Mouse (Mus musculus) stomach, postnatal 0 days (tissue): ENCODE results near the gene Klhdc7b. TPM values are rescaled to one million over a fixed set of nuclear protein-coding genes. Genes with fewer than 3 reads are reported as not detected.

Source experiments
- ATAC-seq: fragments of 200-750 bp; cut with Nextera tagmentation; 2 replicates; pipeline ENCODE4 v1.8.0; 2017; ENCODE audit not compliant: low FRiP score, low TSS enrichment
- DNase-seq: peaks from one replicate; pipeline ENCODE4 v3.0.0-alpha.2; 2016; ENCODE audit warnings: low spot score
- H3K27ac ChIP-seq: fragments of 300-500 bp; sonication (generic); replicated peaks from 2 replicates; pipeline ENCODE4 v1.5.1; 2014; ENCODE audit warnings: mild to moderate bottlenecking, control low read depth
- H3K27me3 ChIP-seq: fragments of 300-500 bp; sonication (generic); 2 replicates; pipeline ENCODE4 v1.6.1; 2014; ENCODE audit warnings: low read length; ENCODE audit not compliant: control insufficient read depth, insufficient read depth
- H3K36me3 ChIP-seq: fragments of 300-500 bp; sonication (generic); 2 replicates; pipeline ENCODE4 v1.6.1; 2014; ENCODE audit warnings: low read length, mixed read lengths; ENCODE audit not compliant: control insufficient read depth, insufficient read depth
- H3K4me1 ChIP-seq: fragments of 300-500 bp; sonication (generic); replicated peaks from 2 replicates; pipeline ENCODE4 v1.6.1; 2014; ENCODE audit warnings: antibody characterized with exemption; ENCODE audit not compliant: control insufficient read depth, insufficient read depth
- H3K4me2 ChIP-seq: fragments of 300-500 bp; sonication (generic); replicated peaks from 2 replicates; pipeline ENCODE4 v1.6.1; 2014; ENCODE audit warnings: low read depth, mild to moderate bottlenecking, control low read depth, moderate library complexity
- H3K4me3 ChIP-seq: fragments of 300-500 bp; sonication (generic); 2 replicates; pipeline ENCODE4 v1.5.1; 2014; ENCODE audit warnings: low read depth, low read length, control low read depth
- H3K9ac ChIP-seq: fragments of 300-500 bp; sonication (generic); 2 replicates; pipeline ENCODE4 v1.6.1; 2014; ENCODE audit warnings: mild to moderate bottlenecking, low read length, control low read depth, mixed read lengths
- H3K9me3 ChIP-seq: fragments of 300-500 bp; sonication (generic); 2 replicates; pipeline ENCODE4 v1.6.1; 2016; ENCODE audit warnings: low read length; ENCODE audit not compliant: control insufficient read depth
- CTCF ChIP-seq: IDR thresholded peaks from 2 replicates; pipeline ENCODE4 v1.5.1; 2016; ENCODE audit warnings: antibody characterized with exemption, low read depth, mild to moderate bottlenecking, moderate library complexity
- EP300 ChIP-seq: optimal IDR thresholded peaks from 2 replicates; pipeline ENCODE3; 2016; ENCODE audit warnings: antibody characterized with exemption
- WGBS: fragments of 180-500 bp; shearing (Covaris S2); extraction: QIAGEN DNeasy Blood & Tissue Kit; methylation state at CpG from one replicate; pipeline ENCODE4 v1.1.7; 2014; 5-methylcytosine and 5-hydroxymethylcytosine counted together
- polyA plus RNA-seq: library from polyadenylated mRNA; unstranded; fragments of >200 nt; fragmentation: Nextera tagmentation; extraction: Ambion mirVana; gene quantifications from 2 replicates; pipeline ENCODE4 v1.2.1, GENCODE M21; 2015

Klhdc7b gene
- polyA plus RNA-seq, 1 experiment from 2014 or later: not detected

GRCm38 (mm10) chr15:89435878-89436277 lies 51.2 kb downstream of the Klhdc7b start:
- TF ChIP-seq EP300 (no peak), CTCF (no peak)
- no peak overlapping the region for H3K4me3 ChIP-seq
- WGBS: 89% methylated on average over 5 of the region's 5 CpGs
- H3K27me3 ChIP-seq: no peaks in the 10 kb centered on the region
- H3K4me1 ChIP-seq: no peaks in the 10 kb centered on the region
- H3K4me2 ChIP-seq: no peak overlapping the region
- H3K9me3 ChIP-seq: no peaks in the 10 kb centered on the region
- no peak for DNase-seq
- no peak overlapping the region for H3K27ac ChIP-seq
- ATAC-seq: no peak
- H3K36me3 ChIP-seq: no peaks in the 10 kb centered on the region
- no peak overlapping the region for H3K9ac ChIP-seq

Other genes with a start within 250 kb of the Klhdc7b start
- gene Mapk12, start 244.2 kb upstream of the Klhdc7b start, polyA plus RNA-seq: 3.1 and 3.2 TPM in 2 replicates
- 1.8 and 2.1 TPM in 2 replicates for gene Mapk11, start 235.3 kb upstream of the Klhdc7b start, polyA plus RNA-seq
- gene Plxnb2, start 204.1 kb upstream of the Klhdc7b start, polyA plus RNA-seq: 75.2 and 85.9 TPM in 2 replicates
- 4.1 and 5.3 TPM in 2 replicates for gene Dennd6b, start 188.4 kb upstream of the Klhdc7b start, polyA plus RNA-seq
- 16.2 and 17.2 TPM in 2 replicates for gene Ppp6r2, start 173.4 kb upstream of the Klhdc7b start, polyA plus RNA-seq
- 27.6 and 31.9 TPM in 2 replicates for gene Sbf1, start 69.6 kb upstream of the Klhdc7b start, polyA plus RNA-seq
- 0.44 and 0.47 TPM in 2 replicates for gene Adm2, start 62.2 kb upstream of the Klhdc7b start, polyA plus RNA-seq
- gene Miox, start 50.5 kb upstream of the Klhdc7b start, polyA plus RNA-seq: 0.17 TPM in 1 of 2 replicates, not detected in the other
- 24.3 and 24.4 TPM in 2 replicates for gene Lmf2, start 29.3 kb upstream of the Klhdc7b start, polyA plus RNA-seq
- gene Ncaph2, start 29.2 kb upstream of the Klhdc7b start, polyA plus RNA-seq: 69.4 and 72.8 TPM in 2 replicates
- gene Sco2, start 11.1 kb upstream of the Klhdc7b start, polyA plus RNA-seq: 6.3 and 7.4 TPM in 2 replicates
- 1.4 and 1.6 TPM in 2 replicates for gene Tymp, start 7.9 kb upstream of the Klhdc7b start, polyA plus RNA-seq
- 0.56 and 0.80 TPM in 2 replicates for gene Odf3b, start 5.6 kb upstream of the Klhdc7b start, polyA plus RNA-seq
- gene Syce3, start 25.6 kb downstream of the Klhdc7b start, polyA plus RNA-seq: 0.25 TPM in 1 of 2 replicates, not detected in the other
- 0.51 and 0.63 TPM in 2 replicates for gene Cpt1b, start 40.9 kb downstream of the Klhdc7b start, polyA plus RNA-seq
- 1.3 and 1.6 TPM in 2 replicates for gene C730034F03Rik, start 44.7 kb downstream of the Klhdc7b start, polyA plus RNA-seq
- not detected in 2 replicates for gene Gm44502, start 44.8 kb downstream of the Klhdc7b start, polyA plus RNA-seq
- gene Chkb, start 45.0 kb downstream of the Klhdc7b start, polyA plus RNA-seq: 46.8 and 47.9 TPM in 2 replicates
- 1.6 and 1.9 TPM in 2 replicates for gene Mapk8ip2, start 69.0 kb downstream of the Klhdc7b start, polyA plus RNA-seq
- 10.3 and 11.1 TPM in 2 replicates for gene Arsa, start 92.5 kb downstream of the Klhdc7b start, polyA plus RNA-seq
- gene Shank3, start 114.7 kb downstream of the Klhdc7b start, polyA plus RNA-seq: 0.35 and 0.40 TPM in 2 replicates
- gene Acr, start 183.4 kb downstream of the Klhdc7b start, polyA plus RNA-seq: 0.08 TPM in 1 of 2 replicates, not detected in the other
- gene Rabl2, start 207.0 kb downstream of the Klhdc7b start, polyA plus RNA-seq: 13.4 and 14.2 TPM in 2 replicates